Mouse (Mus musculus) ES-CJ7 (cell line): Measurements from ENCODE around the gene Lrguk.

Source experiments
- DNase-seq: peaks from one replicate; pipeline ENCODE4 v3.0.0; 2011; ENCODE audit warnings: low read depth, low spot score

Lrguk gene

GRCm38 (mm10) chr6:34066790-34067189, 37.5 kb downstream of the Lrguk start:
- no peak for DNase-seq

DNA sequence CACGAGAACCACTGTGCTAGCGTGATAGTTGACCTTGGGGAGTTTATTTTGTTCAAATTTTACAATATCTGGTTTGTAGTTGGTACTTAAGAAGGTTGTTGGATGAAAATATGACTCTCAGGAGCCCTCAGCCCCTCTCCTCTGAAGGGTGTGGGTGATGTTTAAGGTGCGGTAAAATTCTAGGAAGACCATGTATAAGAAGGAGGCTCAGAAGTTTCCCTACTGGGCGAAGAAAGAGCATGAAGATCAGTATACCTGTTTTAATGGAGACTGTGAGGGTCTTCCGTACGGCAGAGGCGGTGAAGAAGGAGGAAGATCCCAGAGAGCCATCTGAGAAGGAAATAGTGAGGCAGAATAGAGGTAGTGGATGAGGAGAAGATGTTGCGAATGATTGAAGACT, 38.0 kb downstream of the Lrguk start:
- no peak for DNase-seq

DNA sequence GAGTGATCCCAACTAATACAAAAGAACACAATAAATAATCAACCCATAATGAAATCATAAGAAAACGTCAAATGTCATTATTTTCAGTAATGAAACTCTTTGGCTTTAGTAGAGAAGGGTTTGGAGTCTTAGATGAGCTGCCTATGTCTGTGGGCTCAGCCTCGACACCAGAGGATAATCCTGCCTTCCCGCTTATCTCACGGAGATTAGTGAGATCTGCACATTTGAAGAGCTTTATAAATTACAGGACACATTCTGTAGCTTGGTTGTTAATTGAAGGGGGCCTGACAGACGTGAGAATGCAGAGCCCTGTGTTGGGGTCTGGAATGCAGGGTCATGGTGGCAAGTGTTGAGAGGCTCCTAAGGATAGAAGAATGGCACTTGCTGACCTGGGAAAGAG, 42.7 kb downstream of the Lrguk start:
- no peak for DNase-seq

DNA sequence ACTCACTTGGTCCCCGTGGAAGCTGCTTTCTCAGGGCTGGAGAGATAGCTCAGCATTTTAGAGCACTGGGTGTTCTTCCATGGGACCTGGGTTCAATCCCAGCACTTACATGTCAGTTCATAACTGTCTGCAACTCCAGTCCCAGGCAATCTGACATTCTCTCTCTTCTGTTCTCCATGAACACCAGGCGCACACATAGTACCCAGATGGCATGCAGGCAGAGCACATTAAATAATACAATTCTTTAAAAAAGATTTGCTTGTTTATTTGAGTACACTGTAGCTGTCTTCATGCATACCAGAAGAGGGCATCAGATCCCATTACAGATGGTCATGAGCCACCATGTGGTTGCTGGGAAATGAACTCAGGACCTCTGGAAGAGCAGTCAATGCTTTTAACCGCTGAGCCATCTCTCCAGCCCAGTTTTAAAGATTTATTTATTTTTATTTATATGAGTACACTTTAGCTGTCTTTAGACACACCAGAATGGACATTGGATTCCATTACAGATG, 44.7 kb downstream of the Lrguk start:
- DNase-seq, result no peak

DNA sequence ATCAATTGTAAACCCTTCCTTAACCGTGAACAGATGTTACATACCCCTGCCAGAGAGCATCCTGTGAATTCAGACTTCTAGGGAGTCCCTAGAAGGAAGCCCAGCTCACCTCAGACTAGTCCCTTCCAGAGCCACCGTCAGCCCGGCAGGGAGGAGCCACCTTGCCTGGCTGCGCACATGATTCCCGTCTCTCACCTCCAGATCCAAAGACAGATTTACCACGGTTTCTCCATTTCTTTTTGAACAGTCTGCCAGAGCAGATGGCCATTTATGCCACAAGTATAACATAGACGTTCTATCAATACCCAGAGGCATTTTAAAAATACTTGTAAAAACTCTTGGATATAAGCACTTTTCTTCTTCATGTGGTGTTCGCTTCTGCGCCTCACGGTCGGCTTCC, 46.3 kb downstream of the Lrguk start:
- DNase-seq, result no peak

GRCm38 (mm10) chr6:34083471-34083870, 54.2 kb downstream of the Lrguk start:
- DNase-seq, result no peak

- no peak for DNase-seq
Observed at GRCm38 (mm10) chr6:34087701-34088100, 58.5 kb downstream of the Lrguk start.

GRCm38 (mm10) chr6:34088986-34089385, 59.7 kb downstream of the Lrguk start:
- DNase-seq, result no peak

- no peak for DNase-seq
Observed at GRCm38 (mm10) chr6:34091537-34091936, 62.3 kb downstream of the Lrguk start.

DNA sequence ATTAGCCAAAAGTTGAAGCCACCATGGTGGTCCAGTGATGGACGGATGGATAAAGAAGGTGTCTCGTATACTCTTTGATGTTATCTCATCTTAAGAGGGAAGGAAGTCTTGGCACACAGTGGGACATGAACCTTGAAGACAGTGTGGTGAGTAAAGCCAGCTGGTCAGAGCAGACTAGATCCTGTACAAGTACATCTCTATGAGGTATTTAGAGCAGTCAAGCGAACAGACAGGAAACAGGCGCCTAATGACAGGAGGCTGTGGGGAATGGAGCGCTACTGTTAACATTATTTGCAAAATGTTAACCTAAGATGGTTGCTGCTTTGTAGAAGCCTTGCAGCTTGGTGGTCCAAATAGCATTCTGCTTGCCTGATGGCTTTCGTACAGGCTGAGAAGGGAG, 67.0 kb downstream of the Lrguk start:
- no peak for DNase-seq

DNA sequence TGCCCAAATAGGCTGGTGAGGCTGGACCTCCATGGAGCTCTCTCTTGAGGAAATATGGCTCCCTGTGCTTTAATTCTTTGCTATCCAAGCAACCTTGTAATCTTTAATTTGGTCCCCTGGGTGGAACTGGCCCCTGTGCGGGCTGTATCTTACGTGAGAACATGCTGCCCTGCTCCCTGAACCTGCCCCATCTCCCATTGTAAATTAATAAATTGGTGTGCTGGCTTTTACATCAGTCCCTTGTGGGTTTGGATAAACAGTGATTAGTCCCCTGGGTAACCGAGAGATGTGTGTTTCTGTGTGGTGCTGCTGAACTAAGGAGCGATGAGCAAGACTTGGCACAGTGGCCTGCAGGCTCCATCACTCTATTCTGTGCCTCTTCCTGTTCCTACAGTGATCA, 67.7 kb downstream of the Lrguk start:
- DNase-seq, result no peak

- DNase-seq, result no peak
Observed at GRCm38 (mm10) chr6:34099725-34100124, 70.5 kb downstream of the Lrguk start.

DNA sequence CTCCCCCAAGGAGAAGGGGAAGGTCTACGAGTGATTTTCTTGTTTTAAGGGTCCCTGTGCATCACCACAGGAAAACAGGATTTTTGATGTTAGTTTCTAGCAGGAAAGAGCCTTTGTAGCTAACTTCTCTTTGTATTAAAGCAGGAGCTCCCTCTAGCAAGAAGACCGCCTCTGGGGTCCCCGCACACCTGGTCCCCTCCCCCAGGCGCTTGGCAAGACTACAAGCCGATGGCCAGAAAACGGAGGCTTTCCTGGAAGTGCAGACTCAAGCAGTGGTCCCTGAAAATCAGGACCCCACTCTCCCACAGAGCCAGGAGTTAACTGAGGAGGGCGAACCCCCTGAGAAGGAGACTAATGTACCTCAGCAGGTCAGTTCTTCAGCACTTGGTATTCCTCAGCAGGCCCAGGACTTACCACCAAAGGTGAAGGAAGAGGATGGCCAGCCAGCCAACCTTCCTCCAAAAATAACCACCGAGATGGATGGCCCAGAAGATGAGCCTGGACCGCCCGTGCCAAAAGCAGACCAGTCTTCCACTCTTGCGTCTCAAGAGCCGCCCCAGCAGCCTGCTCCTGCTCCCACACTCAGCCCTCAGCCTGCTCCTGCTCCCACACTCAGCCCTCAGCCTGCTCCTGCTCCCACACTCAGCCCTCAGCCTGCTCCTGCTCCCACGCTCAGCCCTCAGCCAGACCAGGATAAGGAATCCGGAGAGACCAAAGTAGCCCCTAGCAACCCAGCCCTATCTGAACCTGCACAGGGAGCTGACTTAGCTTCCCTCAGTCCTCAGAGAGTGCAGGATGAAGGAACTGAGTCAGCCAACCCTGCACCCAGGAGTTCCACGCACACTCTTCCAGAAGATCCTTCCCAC, 72.5 kb downstream of the Lrguk start:
- DNase-seq, result no peak

GRCm38 (mm10) chr6:34103251-34103920, 74.1 kb downstream of the Lrguk start:
- no peak for DNase-seq

GRCm38 (mm10) chr6:34110571-34110970, 81.3 kb downstream of the Lrguk start:
- no peak for DNase-seq

DNA sequence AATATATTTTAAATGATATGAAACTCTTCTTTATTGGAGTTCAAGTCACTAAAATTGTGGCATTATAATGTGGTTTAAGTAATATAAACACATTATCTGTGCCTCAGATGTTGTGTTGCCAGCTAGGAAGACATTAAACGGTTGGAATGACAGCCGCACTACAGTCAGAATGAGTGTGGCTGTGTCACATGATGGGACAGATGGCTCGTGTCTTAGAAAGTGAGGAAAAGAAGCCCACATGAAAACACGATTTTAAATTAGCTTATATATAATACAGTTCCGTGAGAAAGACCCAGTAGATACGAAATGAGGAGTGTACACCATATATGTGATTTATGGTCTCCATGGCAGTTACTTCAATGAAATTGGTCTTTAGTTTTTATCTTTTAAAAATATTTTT, 82.2 kb downstream of the Lrguk start:
- DNase-seq, result no peak

GRCm38 (mm10) chr6:34116838-34117478, 87.7 kb downstream of the Lrguk start:
- DNase-seq, result no peak

- DNase-seq, result no peak
Observed at GRCm38 (mm10) chr6:34124401-34124800, 95.2 kb downstream of the Lrguk start.

- no peak for DNase-seq
Observed at GRCm38 (mm10) chr6:34129261-34129660, 100.0 kb downstream of the Lrguk start.

- DNase-seq, result no peak
Observed at GRCm38 (mm10) chr6:34132391-34132790, 103.1 kb downstream of the Lrguk start.

DNA sequence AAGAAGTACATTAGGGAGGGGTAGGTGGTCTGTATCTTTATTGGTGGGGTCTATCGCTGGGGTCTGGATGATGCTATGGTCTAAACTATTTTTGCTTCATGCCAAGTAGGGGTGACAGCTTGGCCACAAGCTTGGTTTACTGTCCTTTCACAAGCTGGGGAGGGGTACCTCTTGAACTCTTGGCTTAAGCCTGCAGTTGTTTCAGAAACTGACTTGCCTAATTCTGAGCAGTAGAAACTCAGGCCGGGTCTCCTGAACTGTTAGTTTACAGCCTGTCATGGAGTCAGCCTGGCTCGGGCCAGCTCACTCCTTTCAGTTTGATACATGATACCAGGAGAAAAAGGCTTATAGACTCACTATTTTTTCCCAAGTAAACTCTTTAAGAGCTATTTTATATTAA, 109.1 kb downstream of the Lrguk start:
- no peak for DNase-seq

- no peak for DNase-seq
Observed at GRCm38 (mm10) chr6:34142931-34143330, 113.7 kb downstream of the Lrguk start.
